Mouse (Mus musculus): ENCODE measurements around the gene Susd2. TPM values are rescaled to one million over a fixed set of nuclear protein-coding genes. Genes with fewer than 3 reads are reported as not detected.

Gene Susd2
- total RNA-seq, 2 experiments from 2014 or later: 1.4 to 1.6 TPM

Other genes starting within 250 kb of the Susd2 start
- under 1 TPM; 0.10 to 0.54 TPM for gene Upb1, start 242.9 kb downstream of the Susd2 start, total RNA-seq (2021)
- 10 to 100 TPM; 70.6 to 77.7 TPM for gene Snrpd3, start 126.5 kb downstream of the Susd2 start, total RNA-seq (2021)
- 10 to 100 TPM; 16.3 to 19.5 TPM for gene Gucd1, start 126.0 kb downstream of the Susd2 start, total RNA-seq (2021)
- 10 to 100 TPM in 1 of 2 experiments, 1 to 10 TPM in 1; 9.7 to 10.7 TPM for gene Lrrc75b, start 83.7 kb downstream of the Susd2 start, total RNA-seq (2021)
- gene Ggt1, start 82.4 kb downstream of the Susd2 start, total RNA-seq (2021): 1 to 10 TPM; 3.4 to 3.5 TPM
- 1 to 10 TPM; 3.3 to 3.8 TPM for gene Ggt5, start 54.7 kb downstream of the Susd2 start, total RNA-seq (2021)
- 10 to 100 TPM; 60.6 to 79.2 TPM for gene Cabin1, start 120.3 kb upstream of the Susd2 start, total RNA-seq (2021)
- gene Ddt, start 129.4 kb upstream of the Susd2 start, total RNA-seq (2021): 10 to 100 TPM; 40.4 to 44.5 TPM
- not detected for gene Gm20441, start 136.9 kb upstream of the Susd2 start, total RNA-seq (2021)
- gene Gstt3, start 137.4 kb upstream of the Susd2 start, total RNA-seq (2021): 1 to 10 TPM; 1.7 to 1.8 TPM
- 1 to 10 TPM; 3.9 to 6.5 TPM for gene Gstt1, start 154.6 kb upstream of the Susd2 start, total RNA-seq (2021)
- gene Gstt4, start 178.5 kb upstream of the Susd2 start, total RNA-seq (2021): not detected
- 1 to 10 TPM; 2.2 to 4.5 TPM for gene Gstt2, start 193.4 kb upstream of the Susd2 start, total RNA-seq (2021)
- 100 to 1,000 TPM; 420 to 504 TPM for gene Mif, start 216.2 kb upstream of the Susd2 start, total RNA-seq (2021)
- 1 to 10 TPM; 3.8 to 4.7 TPM for gene Derl3, start 249.4 kb upstream of the Susd2 start, total RNA-seq (2021)

Data from layer of hippocampus, postnatal 25 days (tissue).